Mouse (Mus musculus) B cell, adult 62 days (primary cell): Measurements from ENCODE around the gene Tfg. TPM values are rescaled to one million over a fixed set of nuclear protein-coding genes. Genes with fewer than 3 reads are reported as not detected.

Experiments used
- total RNA-seq: library from RNA; stranded (reverse); gene quantifications from 4 replicates; pipeline ENCODE4 v1.2.4, GENCODE M21; 2023

Tfg gene
- total RNA-seq = 27.4 to 32.2 TPM (median 28.8 TPM) in 4 replicates

GRCm38 (mm10) chr16:56717224-56718200 lies at the start of gene Tfg:
TSS of gene Tfg (minus strand) at chr16:56717450.

Other genes with a start within 250 kb of the Tfg start
- not detected in 4 replicates for gene Abi3bp, start 239.6 kb downstream of the Tfg start, total RNA-seq
- gene Adgrg7, start 78.4 kb upstream of the Tfg start, total RNA-seq = 0.19 to 0.21 TPM in 2 of 4 replicates, not detected in the others
- not detected in 4 replicates for gene Tmem45a, start 168.7 kb upstream of the Tfg start, total RNA-seq
- gene Lnp1, start 210.6 kb upstream of the Tfg start, total RNA-seq = not detected in 4 replicates